Mouse (Mus musculus) forebrain, embryonic 13.5 days (tissue): ENCODE data around the gene Olfr555. TPM values are rescaled to one million over a fixed set of nuclear protein-coding genes. Genes with fewer than 3 reads are reported as not detected.
A peak's percentile ranks its signal among the peaks of the same experiment; 100 is the strongest.
"Not testable (repeated sequence)": the region's sequence is repeated elsewhere in the genome, so short reads cannot be mapped to it uniquely, and the experiment has no call there.

Source experiments
- ATAC-seq: fragments of 200-750 bp; cut with Nextera tagmentation; 2 replicates; pipeline ENCODE4 v1.8.0; 2017
- H3K27ac ChIP-seq: fragments of 300-500 bp; sonication (generic); 2 replicates; pipeline ENCODE4 v1.5.1; 2015; ENCODE audit warnings: inconsistent platforms, mild to moderate bottlenecking, moderate library complexity
- H3K27me3 ChIP-seq: fragments of 300-500 bp; sonication (generic); 2 replicates; pipeline ENCODE4 v1.6.1; 2015; ENCODE audit warnings: mild to moderate bottlenecking, inconsistent platforms
- H3K36me3 ChIP-seq: fragments of 300-500 bp; sonication (generic); 2 replicates; pipeline ENCODE4 v1.6.1; 2015; ENCODE audit warnings: mild to moderate bottlenecking, inconsistent platforms; ENCODE audit not compliant: poor library complexity, severe bottlenecking
- H3K4me1 ChIP-seq: fragments of 300-500 bp; sonication (generic); 2 replicates; pipeline ENCODE4 v1.6.1; 2015; ENCODE audit warnings: inconsistent platforms
- H3K4me2 ChIP-seq: fragments of 300-500 bp; sonication (generic); 2 replicates; pipeline ENCODE4 v1.6.1; 2015; ENCODE audit warnings: inconsistent platforms, mild to moderate bottlenecking, moderate library complexity
- H3K4me3 ChIP-seq: fragments of 300-500 bp; sonication (generic); 2 replicates; pipeline ENCODE4 v1.5.1; 2015; ENCODE audit warnings: mild to moderate bottlenecking, inconsistent platforms
- H3K9ac ChIP-seq: fragments of 300-500 bp; sonication (generic); 2 replicates; pipeline ENCODE4 v1.6.1; 2015; ENCODE audit warnings: mild to moderate bottlenecking, inconsistent platforms
- H3K9me3 ChIP-seq: fragments of 300-500 bp; sonication (generic); replicated peaks from 2 replicates; pipeline ENCODE4 v1.6.1; 2016; ENCODE audit warnings: inconsistent platforms
- WGBS: fragments of 180-500 bp; shearing (Covaris S2); methylation state at CpG from one replicate; pipeline ENCODE4 v1.1.7; 2015; 5-methylcytosine and 5-hydroxymethylcytosine counted together
- polyA plus RNA-seq: library from polyadenylated mRNA; unstranded; fragments of >200 nt; fragmentation: Nextera tagmentation; extraction: Ambion mirVana; gene quantifications from 2 replicates; pipeline ENCODE4 v1.2.1, GENCODE M21; 2015

Gene Olfr555
- polyA plus RNA-seq = not detected in 2 replicates

- H3K36me3 ChIP-seq = no peaks in the 10 kb centered on the region
- no peak within 1 kb of the TSS for H3K9ac ChIP-seq
- no peak for ATAC-seq
- H3K27me3 ChIP-seq = no peaks in the 10 kb centered on the region
- no peaks in the 10 kb centered on the region for H3K9me3 ChIP-seq
- WGBS = 75% methylated on average over 1 of the region's 1 CpGs
- H3K4me2 ChIP-seq = no peak within 1 kb of the TSS
- no peaks in the 10 kb centered on the region for H3K4me1 ChIP-seq
- no peak within 1 kb of the TSS for H3K4me3 ChIP-seq
- no peak within 1 kb of the TSS for H3K27ac ChIP-seq
These were observed at the start of gene Olfr555 for GRCm38 (mm10) chr7:102658523-102658922. Gene Olfr555, plus strand, starts transcription at chr7:102658823.

DNA sequence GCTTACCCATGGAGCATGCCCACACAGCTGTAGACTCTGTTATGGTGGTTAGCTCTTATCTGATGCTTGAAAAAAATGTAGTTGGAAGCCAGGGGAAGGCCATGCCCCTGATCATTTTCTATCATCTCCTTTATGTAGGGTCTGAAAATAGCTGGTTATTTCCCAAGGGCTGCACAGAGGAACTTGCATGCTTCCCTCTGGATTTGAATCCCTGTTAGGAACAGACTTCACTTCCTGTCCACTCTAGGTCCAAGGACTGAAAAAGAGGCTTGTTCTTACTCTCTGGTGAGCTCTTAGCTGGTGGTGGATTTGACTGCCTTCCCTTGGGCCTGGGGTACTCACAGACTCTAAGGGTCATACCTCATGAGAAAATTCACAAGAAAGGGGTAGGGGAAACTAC is 40.5 kb upstream of the Olfr555 start, which contains the start of gene Olfr553:
TSS of gene Olfr553 (minus strand) at position 101 of the 400 bp plus-strand sequence.
- H3K36me3 ChIP-seq = no peaks in the 10 kb centered on the region
- no peak within 1 kb of the TSS for H3K9ac ChIP-seq
- no peak for ATAC-seq
- H3K9me3 ChIP-seq = no peaks in the 10 kb centered on the region
- no peak within 1 kb of the TSS for H3K4me3 ChIP-seq
- no peak within 1 kb of the TSS for H3K4me2 ChIP-seq
- H3K4me1 ChIP-seq = no peaks in the 10 kb centered on the region
- H3K27me3 ChIP-seq = no peaks in the 10 kb centered on the region
- H3K27ac ChIP-seq = no peak within 1 kb of the TSS

GRCm38 (mm10) chr7:102619608-102620007 is 39.0 kb upstream of the Olfr555 start:
- H3K27ac ChIP-seq = no peak overlapping the region
- no peak overlapping the region for H3K4me2 ChIP-seq
- WGBS = 80% methylated on average over 5 of the region's 5 CpGs
- H3K27me3 ChIP-seq = no peaks in the 10 kb centered on the region
- H3K36me3 ChIP-seq = no peaks in the 10 kb centered on the region
- ATAC-seq = no peak
- no peak overlapping the region for H3K9ac ChIP-seq
- no peaks in the 10 kb centered on the region for H3K4me1 ChIP-seq
- H3K9me3 ChIP-seq = no peaks in the 10 kb centered on the region
- no peak overlapping the region for H3K4me3 ChIP-seq

- H3K36me3 ChIP-seq = not testable (repeated sequence)
These were observed 38.3 kb upstream of the Olfr555 start for GRCm38 (mm10) chr7:102620368-102620767.

DNA sequence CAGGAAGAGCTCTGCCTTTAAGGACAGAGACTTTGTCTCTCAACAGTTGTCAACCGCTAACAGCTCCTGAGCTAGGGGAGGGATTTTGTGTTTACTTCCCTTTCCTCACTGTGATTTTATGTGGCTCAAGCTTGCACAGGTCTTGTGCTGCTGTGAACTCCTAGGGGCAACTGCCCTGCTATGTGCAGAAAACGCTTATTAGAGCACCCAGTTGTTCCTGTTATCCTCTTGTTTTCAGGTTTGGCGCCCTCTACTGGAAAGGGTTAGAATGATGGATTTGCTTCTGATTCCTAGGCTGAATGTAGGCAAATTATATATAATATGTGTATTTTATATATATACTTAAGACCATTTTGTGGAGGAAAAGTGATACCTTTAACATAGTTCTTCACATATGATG is 22.0 kb upstream of the Olfr555 start:
- no peaks in the 10 kb centered on the region for H3K36me3 ChIP-seq
- no peaks in the 10 kb centered on the region for H3K4me1 ChIP-seq
- H3K4me2 ChIP-seq = no peak overlapping the region
- WGBS = 32% methylated on average over 3 of the region's 3 CpGs
- H3K27ac ChIP-seq = no peak overlapping the region
- ATAC-seq = no peak
- H3K27me3 ChIP-seq = no peaks in the 10 kb centered on the region
- no peak overlapping the region for H3K9ac ChIP-seq
- H3K4me3 ChIP-seq = no peak overlapping the region
- no peaks in the 10 kb centered on the region for H3K9me3 ChIP-seq

More at GRCm38 (mm10) chr7:102620368-102620767, 38.3 kb upstream of the Olfr555 start:
- H3K27ac ChIP-seq, H3K4me3 ChIP-seq, H3K4me1 ChIP-seq, H3K9me3 ChIP-seq, H3K4me2 ChIP-seq, ATAC-seq, H3K9ac ChIP-seq, H3K27me3 ChIP-seq: not testable (repeated sequence)
- 89% methylated on average over 19 of the region's 19 CpGs for WGBS

- no peak within 1 kb of the TSS for H3K27ac ChIP-seq
- H3K4me2 ChIP-seq = no peak within 1 kb of the TSS
- H3K27me3 ChIP-seq = no peaks in the 10 kb centered on the region
- 83% methylated on average over 1 of the region's 1 CpGs for WGBS
- H3K9ac ChIP-seq = no peak within 1 kb of the TSS
- H3K9me3 ChIP-seq = no peaks in the 10 kb centered on the region
- no peak for ATAC-seq
- no peaks in the 10 kb centered on the region for H3K36me3 ChIP-seq
- H3K4me1 ChIP-seq = no peaks in the 10 kb centered on the region
- H3K4me3 ChIP-seq = no peak within 1 kb of the TSS
These were observed 20.5 kb upstream of the Olfr555 start, which contains the start of gene Olfr554 for GRCm38 (mm10) chr7:102638132-102638531. Gene Olfr554, plus strand, starts transcription at chr7:102638432.

DNA sequence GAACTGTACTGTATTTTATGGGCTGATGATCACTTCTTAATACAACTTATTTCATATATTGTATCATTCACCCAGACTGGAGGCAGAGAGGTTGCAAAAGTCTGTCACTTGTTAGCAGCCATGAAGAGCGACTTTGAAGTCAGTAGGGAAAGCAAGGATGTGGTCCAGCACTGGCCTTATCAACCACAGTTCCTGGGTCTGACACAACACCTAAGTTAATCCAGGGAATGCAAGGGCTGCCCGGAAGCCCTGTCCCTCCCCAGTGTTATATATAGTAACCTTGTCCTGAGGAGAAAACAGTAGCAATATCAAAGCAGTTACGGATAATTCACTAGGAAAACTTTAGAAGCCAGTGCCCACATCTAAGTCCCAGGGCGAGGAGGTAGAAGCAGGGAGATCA is 13.7 kb upstream of the Olfr555 start:
- not testable (repeated sequence) for H3K27me3 ChIP-seq, H3K36me3 ChIP-seq, H3K9me3 ChIP-seq, H3K9ac ChIP-seq, H3K4me2 ChIP-seq, H3K27ac ChIP-seq, H3K4me3 ChIP-seq, H3K4me1 ChIP-seq, ATAC-seq
- 90% methylated on average over 4 of the region's 4 CpGs for WGBS

DNA sequence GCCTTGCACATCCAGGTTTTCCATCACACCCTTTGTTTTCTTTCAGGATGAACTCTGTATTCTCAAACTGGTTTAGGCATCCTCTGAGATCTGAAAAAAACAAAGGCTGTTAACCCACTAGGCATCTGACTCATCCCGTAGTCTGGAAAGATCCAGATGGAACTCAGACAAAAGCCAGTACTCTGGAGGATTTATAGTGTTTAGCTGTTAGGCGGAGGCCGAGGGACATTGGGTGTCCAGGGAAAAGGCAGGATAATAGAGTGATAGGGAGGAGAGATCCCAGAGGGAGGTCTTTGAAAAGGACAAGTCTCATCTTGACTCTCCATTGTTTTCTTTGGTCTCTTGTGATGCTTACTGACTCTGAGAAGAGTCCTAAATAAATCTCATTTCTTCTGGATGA is 6.0 kb downstream of the Olfr555 start, which contains the start of gene Olfr556:
TSS of gene Olfr556 (plus strand) at position 301 of the 400 bp plus-strand sequence.
- WGBS = 64% methylated on average over 3 of the region's 3 CpGs
- Histone ChIP-seq H3K4me1 (no peaks in the 10 kb centered on the region), H3K4me2 (no peak within 1 kb of the TSS), H3K4me3 (no peak within 1 kb of the TSS), H3K9me3 (no peaks in the 10 kb centered on the region), H3K27me3 (no peaks in the 10 kb centered on the region), H3K36me3 (no peaks in the 10 kb centered on the region), H3K27ac (no peak within 1 kb of the TSS), H3K9ac (no peak within 1 kb of the TSS)
- no peak for ATAC-seq

- H3K4me2 ChIP-seq = no peak overlapping the region
- H3K27ac ChIP-seq = no peak overlapping the region
- H3K27me3 ChIP-seq = no peaks in the 10 kb centered on the region
- no peak overlapping the region for H3K9ac ChIP-seq
- no peaks in the 10 kb centered on the region for H3K9me3 ChIP-seq
- no peaks in the 10 kb centered on the region for H3K4me1 ChIP-seq
- WGBS = 39% methylated on average over 2 of the region's 2 CpGs
- H3K4me3 ChIP-seq = no peak overlapping the region
- ATAC-seq = no peak
- H3K36me3 ChIP-seq = no peaks in the 10 kb centered on the region
These were observed 6.8 kb downstream of the Olfr555 start for GRCm38 (mm10) chr7:102665378-102665777.

- no peak for ATAC-seq
- H3K36me3 ChIP-seq = no peaks in the 10 kb centered on the region
- H3K9me3 ChIP-seq = no peaks in the 10 kb centered on the region
- 84% methylated on average over 2 of the region's 2 CpGs for WGBS
- no peak overlapping the region for H3K9ac ChIP-seq
- H3K27me3 ChIP-seq = no peaks in the 10 kb centered on the region
- H3K27ac ChIP-seq = no peak overlapping the region
- H3K4me3 ChIP-seq = no peak overlapping the region
- no peaks in the 10 kb centered on the region for H3K4me1 ChIP-seq
- no peak overlapping the region for H3K4me2 ChIP-seq
These were observed 17.6 kb downstream of the Olfr555 start for GRCm38 (mm10) chr7:102676225-102676624.

DNA sequence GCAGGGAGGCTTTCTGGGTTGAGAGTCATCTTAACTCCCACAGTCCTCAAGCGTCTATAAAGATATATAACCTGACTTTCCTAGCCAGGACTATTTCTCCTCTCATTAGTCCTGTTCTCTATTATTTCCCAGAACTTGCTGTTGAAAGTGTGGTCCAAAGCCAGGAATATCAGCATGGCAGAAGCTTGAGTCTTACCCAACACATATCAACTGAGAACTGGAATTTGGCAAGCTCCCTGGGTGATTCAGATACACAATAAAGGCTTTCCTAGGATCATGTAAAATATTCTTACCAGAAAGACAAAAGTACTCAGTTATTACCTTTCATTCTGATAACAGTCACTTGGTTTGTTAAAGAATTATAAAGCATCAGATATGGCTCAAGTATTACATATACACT is 23.3 kb downstream of the Olfr555 start:
- no peaks in the 10 kb centered on the region for H3K4me1 ChIP-seq
- H3K36me3 ChIP-seq = no peaks in the 10 kb centered on the region
- WGBS = 93% methylated on average over 1 of the region's 1 CpGs
- no peak for ATAC-seq
- H3K9me3 ChIP-seq = no peaks in the 10 kb centered on the region
- H3K27ac ChIP-seq = no peak overlapping the region
- H3K9ac ChIP-seq = no peak overlapping the region
- no peaks in the 10 kb centered on the region for H3K27me3 ChIP-seq
- no peak overlapping the region for H3K4me3 ChIP-seq
- no peak overlapping the region for H3K4me2 ChIP-seq

DNA sequence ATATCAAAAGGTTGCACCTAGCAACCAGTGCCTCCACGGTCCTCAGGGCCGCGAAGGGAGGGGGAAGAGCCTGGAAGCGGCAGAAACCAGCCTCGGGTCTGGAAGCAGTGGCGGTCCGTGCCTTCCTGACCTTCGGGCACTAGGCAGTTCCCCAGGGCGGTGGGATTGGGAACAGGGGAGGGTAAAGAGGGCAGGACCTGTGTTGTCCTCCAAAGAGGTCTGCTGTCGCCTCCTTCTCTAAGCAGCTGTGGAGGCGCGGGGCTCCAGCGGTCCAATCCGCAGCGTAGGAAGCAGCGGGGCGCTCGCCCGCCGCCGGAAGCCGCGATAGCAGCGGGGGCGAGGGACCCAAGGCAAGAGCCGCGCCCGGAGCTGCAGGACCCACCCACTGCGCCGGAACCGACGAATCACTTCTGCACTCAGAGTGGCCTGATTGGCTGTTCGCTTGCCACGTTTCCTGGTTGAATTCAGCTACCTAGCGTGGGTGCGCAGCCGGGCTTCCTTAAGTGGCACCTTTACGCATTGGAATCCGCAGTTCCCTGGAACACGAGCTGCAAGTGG is 28.4 kb downstream of the Olfr555 start, which contains the start of gene Trim68:
TSS of gene Trim68 (minus strand) at position 384 of the 558 bp plus-strand sequence.
- Histone ChIP-seq H3K4me2 (peak within 1 kb of the TSS; percentile 75), H3K27ac (peak within 1 kb of the TSS; percentile 48; the same call in 1 of the 2 replicates), H3K4me1 (no peaks in the 10 kb centered on the region; the same call in 1 of the 2 replicates), H3K27me3 (no peaks in the 10 kb centered on the region), H3K9ac (peak within 1 kb of the TSS; percentile 73), H3K4me3 (peak within 1 kb of the TSS; percentile 62), H3K36me3 (no peaks in the 10 kb centered on the region), H3K9me3 (no peaks in the 10 kb centered on the region)
- peak; percentile 100 for ATAC-seq
- under 1% methylated on average over 39 of the region's 40 CpGs for WGBS
